Mouse (Mus musculus) brown adipose tissue, adult 24 weeks (tissue): ENCODE data around the gene Manba. TPM values are rescaled to one million over a fixed set of nuclear protein-coding genes. Genes with fewer than 3 reads are reported as not detected.
A peak's percentile ranks its signal among the peaks of the same experiment; 100 is the strongest.
"Not testable (repeated sequence)": the region's sequence is repeated elsewhere in the genome, so short reads cannot be mapped to it uniquely, and the experiment has no call there.

Experiments used
- H3K27ac ChIP-seq: fragments of 200-500 bp; replicated peaks from 2 replicates; pipeline ENCODE4 v1.5.1; 2012; ENCODE audit warnings: low read depth, mild to moderate bottlenecking, low read length
- H3K4me1 ChIP-seq: fragments of 200-500 bp; 2 replicates; pipeline ENCODE4 v1.6.1; 2012; ENCODE audit warnings: low read length, mixed read lengths; ENCODE audit not compliant: control insufficient read depth, insufficient read depth, insufficient read length
- H3K4me3 ChIP-seq: fragments of 200-500 bp; 2 replicates; pipeline ENCODE4 v1.5.1; 2012; ENCODE audit warnings: low read depth, mild to moderate bottlenecking, low read length, moderate library complexity; ENCODE audit not compliant: insufficient read depth
- polyA plus RNA-seq: library from polyadenylated mRNA; stranded (reverse); fragments of >200 nt; gene quantifications from 2 replicates; pipeline ENCODE4 v1.2.4, GENCODE M21; 2012; ENCODE audit not compliant: missing spikeins, insufficient read depth, insufficient read length

The Manba gene
- polyA plus RNA-seq, 1 experiment, result 8.8 TPM

DNA sequence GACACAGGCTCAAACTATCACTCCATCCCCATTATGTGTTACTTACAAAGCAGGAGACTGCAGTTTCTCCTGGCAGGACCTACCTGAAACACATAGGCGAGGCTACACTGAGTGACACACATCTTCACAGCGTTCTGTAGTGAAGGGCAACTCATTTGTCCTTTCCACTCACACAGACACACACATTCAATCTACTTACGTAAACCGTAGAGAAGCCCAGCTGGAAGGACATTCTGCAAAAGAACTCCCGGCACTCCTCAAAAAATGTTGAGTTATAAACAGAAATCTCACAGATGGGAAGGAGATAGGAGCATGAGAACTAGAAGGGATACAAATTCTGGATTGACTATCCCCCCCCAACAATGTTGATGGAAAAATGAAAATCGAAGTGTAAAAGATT, 9.1 kb upstream of the Manba start:
- H3K27ac ChIP-seq, result no peak overlapping the region
- no peak overlapping the region for H3K4me3 ChIP-seq
- no peaks in the 10 kb centered on the region for H3K4me1 ChIP-seq

DNA sequence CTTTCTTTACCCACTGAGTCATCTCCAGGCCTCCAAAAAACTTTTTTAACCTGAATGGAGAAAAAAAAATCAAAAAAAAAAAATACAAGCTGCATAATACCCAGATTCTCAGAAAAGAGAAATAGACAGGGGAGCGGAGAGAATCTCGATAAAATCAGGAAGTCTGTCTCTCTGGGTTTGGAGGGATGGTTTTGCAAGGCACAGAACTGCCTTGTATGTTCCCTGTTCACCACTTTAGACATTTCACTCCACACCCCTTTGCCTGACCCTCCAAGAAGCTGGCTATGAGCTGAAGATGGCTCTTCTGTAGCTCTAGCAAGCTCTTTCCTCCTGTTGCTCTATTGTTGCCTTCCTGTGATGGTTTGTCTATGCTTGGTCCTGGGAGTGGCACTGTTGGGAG, 8.4 kb upstream of the Manba start:
- no peaks in the 10 kb centered on the region for H3K4me1 ChIP-seq
- no peak overlapping the region for H3K27ac ChIP-seq
- no peak overlapping the region for H3K4me3 ChIP-seq

DNA sequence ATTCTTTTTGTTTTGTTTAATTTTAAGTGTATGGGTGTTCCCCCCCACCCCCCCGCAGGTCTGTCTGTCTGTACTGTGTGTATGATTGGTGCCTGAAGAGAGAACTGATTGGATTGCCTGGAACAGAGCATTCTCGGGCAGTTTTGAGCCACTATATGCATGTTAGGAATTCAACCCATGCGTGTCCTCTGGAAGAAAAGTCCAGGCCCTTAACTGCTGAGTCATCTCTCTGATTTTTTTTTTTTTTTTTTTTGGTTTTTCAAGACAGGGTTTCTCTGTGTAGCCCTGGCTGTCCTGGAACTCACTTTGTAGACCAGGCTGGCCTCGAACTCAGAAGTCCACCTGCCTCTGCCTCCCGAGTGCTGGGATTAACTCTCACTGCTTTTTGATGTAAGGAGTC, 6.3 kb upstream of the Manba start:
- not testable (repeated sequence) for H3K4me3 ChIP-seq, H3K4me1 ChIP-seq, H3K27ac ChIP-seq

- H3K27ac ChIP-seq, result no peak overlapping the region
- no peaks in the 10 kb centered on the region for H3K4me1 ChIP-seq
- H3K4me3 ChIP-seq, result no peak overlapping the region
Observed at GRCm38 (mm10) chr3:135480767-135481166, 4.6 kb upstream of the Manba start.

- Histone ChIP-seq H3K4me1 (no peaks in the 10 kb centered on the region), H3K27ac (no peak overlapping the region), H3K4me3 (no peak overlapping the region)
Observed at GRCm38 (mm10) chr3:135481608-135482007, 3.8 kb upstream of the Manba start.

DNA sequence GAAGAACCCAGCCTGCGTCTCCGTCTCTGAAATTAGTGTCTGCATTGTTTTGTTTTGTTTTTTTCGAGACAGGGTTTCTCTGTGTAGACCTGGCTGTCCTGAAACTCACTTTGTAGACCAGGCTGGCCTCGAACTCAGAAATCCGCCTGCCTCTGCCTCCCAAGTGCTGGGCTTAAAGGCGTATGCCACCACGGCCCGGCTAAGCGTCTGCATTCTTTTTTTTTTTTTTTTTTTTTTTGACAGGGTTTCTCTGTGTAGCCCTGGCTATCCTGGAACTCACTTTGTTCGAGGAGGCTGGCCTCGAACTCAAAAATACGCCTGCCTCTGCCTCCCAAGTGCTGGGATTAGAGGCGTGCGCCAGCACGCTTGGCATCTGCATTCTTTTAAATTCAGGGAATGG, 761 bp upstream of the Manba start:
- H3K4me1 ChIP-seq, result not testable (repeated sequence)

DNA sequence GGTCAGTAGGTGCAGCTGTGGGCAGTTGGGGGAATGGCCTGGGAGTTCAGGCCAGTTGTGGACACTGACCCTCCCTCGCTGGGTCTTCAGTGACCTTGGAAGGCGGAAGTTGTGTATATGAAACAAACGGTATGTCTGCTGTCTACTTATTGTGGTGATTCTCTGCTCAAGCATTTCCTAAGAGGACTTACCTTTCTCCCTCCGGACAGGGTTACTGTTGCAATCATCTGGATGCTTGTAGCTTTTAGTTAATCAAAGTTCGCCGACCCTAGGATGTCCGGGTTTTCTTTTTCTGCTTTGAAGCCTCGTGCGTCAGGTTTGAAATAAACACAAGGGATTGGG, 460 bp downstream of the Manba start:
- H3K4me1 ChIP-seq, result no peaks in the 10 kb centered on the region
- peak overlapping the region; percentile 83 for H3K4me3 ChIP-seq
- H3K27ac ChIP-seq, result no peak overlapping the region

More for the DNA sequence above, 761 bp upstream of the Manba start:
- peak overlapping the region; percentile 83; the same call in 1 of the 2 replicates for H3K4me3 ChIP-seq
- not testable (repeated sequence) for H3K27ac ChIP-seq

- peak overlapping the region; percentile 83 for H3K4me3 ChIP-seq
- H3K4me1 ChIP-seq, result no peaks in the 10 kb centered on the region
- no peak overlapping the region for H3K27ac ChIP-seq
Observed at GRCm38 (mm10) chr3:135486351-135486750, 940 bp downstream of the Manba start.

DNA sequence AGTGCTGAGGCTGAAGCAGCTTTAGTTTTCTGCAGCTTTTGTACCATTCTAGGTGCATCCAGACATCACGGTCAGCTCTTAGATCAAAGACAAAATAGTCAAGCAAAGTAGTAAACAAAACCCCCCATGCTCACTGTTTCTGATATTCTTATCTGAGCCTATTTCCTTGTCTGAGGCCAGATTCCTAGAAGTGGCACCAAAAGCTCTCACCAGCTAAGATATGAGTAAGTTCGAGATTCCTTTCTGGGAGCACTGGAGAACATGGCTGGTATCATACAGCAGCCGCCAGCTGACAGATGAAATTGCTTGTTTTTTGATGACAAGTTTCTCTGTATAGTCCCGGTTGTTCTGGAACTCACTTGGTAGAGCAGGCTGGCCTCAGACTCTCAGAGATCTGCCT, 2.4 kb downstream of the Manba start:
- Histone ChIP-seq H3K27ac (no peak overlapping the region), H3K4me1 (no peaks in the 10 kb centered on the region), H3K4me3 (no peak overlapping the region)

- H3K4me1 ChIP-seq, result no peaks in the 10 kb centered on the region
- H3K4me3 ChIP-seq, result no peak overlapping the region
- H3K27ac ChIP-seq, result no peak overlapping the region
Observed at GRCm38 (mm10) chr3:135489865-135490520, 4.6 kb downstream of the Manba start.

DNA sequence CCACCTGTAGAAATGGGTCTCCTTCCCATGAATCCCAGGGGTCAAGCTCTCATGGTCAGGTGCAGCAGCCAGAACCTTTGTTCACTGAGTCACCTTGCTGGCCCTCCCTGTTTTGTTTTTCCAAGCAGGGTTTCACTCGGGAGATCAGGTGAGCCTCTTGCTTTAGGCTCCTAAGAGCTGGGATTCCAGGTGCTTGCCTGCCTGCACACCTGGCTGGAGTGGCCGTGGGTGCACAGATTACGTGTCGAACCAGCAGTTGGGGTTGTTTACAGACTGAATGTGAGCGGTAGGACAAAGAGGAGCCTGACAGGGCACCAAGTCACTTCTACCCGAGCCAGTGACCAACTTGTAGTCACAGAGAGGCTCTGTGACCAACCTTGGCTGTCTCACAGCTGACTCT, 5.7 kb downstream of the Manba start:
- H3K27ac ChIP-seq, result no peak overlapping the region
- no peak overlapping the region for H3K4me3 ChIP-seq
- H3K4me1 ChIP-seq, result no peaks in the 10 kb centered on the region

DNA sequence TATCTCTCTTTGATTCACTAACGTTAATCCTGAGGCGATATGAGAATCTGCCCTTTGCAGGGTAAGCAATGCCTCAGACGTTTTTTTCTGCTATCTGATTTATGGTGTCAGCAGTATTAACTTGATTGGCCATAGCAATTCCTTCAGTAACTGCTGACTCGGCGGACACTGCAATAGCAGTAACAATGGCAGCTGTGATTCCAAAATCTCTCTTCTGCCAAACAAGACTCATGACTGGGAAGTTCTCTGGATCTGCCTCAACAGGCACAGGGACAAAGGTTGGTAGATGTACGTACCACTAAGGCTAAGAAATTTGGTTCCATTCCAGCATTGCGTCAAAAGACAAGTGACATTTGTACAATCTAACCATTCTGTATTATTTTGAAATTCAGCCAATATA, 7.9 kb downstream of the Manba start:
- H3K27ac ChIP-seq, H3K4me3 ChIP-seq, H3K4me1 ChIP-seq: not testable (repeated sequence)

DNA sequence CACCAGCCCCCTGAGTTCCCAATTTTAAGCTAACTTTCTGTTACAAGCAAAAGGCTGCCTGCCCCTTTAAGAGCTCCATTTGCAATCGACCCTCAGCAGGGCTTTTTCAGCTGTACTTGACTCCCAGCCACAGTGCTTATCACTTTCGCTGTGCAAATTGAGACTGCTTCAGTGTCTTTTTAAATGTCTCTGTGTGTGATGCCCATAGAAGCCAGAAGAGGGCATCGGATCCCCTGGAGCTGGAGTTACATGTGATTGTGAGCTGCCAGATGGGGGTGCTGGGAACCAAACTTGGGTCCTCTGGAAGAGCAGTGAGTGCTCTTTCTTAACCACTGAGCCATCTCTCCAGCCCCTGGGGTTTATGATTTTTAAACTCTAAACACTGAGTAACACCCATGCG, 12.5 kb downstream of the Manba start:
- H3K4me3 ChIP-seq, H3K4me1 ChIP-seq, H3K27ac ChIP-seq: not testable (repeated sequence)

DNA sequence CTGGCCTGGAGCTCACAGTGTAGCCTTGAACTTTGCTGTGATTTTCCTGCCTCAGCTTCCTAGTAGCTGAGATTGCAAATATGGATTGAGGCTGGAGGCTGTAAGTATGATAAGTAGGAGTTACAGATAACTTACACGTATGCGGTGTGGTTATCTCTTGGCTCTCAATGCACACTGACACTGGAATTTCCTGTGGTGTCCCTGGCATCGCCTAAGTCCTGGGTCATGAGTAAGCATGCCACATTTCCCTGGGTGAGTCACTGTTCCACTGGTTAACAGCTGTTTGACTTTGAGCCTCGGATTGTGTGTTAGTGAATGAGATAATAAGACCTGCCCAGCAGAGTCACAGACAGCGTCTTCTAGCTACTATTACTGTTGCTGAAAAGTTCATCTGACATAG, 13.5 kb downstream of the Manba start:
- Histone ChIP-seq H3K27ac (no peak overlapping the region), H3K4me3 (no peak overlapping the region), H3K4me1 (0 out of 2 replicates have a peak, but pooled peaks cover 4% of the 10 kb centered on the region)

- Histone ChIP-seq H3K4me3 (no peak overlapping the region), H3K27ac (no peak overlapping the region), H3K4me1 (0 out of 2 replicates have a peak, but pooled peaks cover 4% of the 10 kb centered on the region)
Observed at GRCm38 (mm10) chr3:135503160-135503559, 17.7 kb downstream of the Manba start.

GRCm38 (mm10) chr3:135505369-135505909, 20.0 kb downstream of the Manba start:
- no peaks in the 10 kb centered on the region for H3K4me1 ChIP-seq
- H3K27ac ChIP-seq, result no peak overlapping the region
- H3K4me3 ChIP-seq, result 0 out of 2 replicates have a peak overlapping the region, but pooled peaks have one; percentile 9
